Mouse (Mus musculus): ENCODE measurements at regions not wholly inside any gene's neighbourhood (a gene's known extent, or its start where the extent isn't known, plus 50 kb on each side); places are given as distances from the start of the nearest gene placed in this dataset.

DNA sequence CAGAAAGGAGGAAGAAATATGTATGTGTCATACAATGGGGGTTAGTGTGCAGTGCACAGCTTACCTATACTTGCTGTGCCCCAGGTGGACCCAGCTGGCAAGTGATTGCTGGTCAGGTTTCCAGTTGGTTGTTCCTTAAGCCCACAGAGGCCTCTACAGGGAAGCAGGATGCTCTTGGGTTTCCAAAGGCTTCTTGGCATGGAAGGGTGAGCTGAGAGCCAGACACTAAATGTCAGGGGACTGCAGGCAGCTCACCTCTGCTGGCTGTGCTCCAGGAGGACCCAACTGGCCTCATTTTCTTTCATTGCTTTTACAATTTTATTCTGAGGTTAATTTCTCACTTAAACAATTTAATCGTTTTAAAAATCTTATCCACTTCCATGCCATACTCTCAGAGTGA is 108.1 kb downstream of the Gm10184 start:
- Histone ChIP-seq H3K27me3 (ENCODE audit: control insufficient read depth, insufficient read depth, low read length) (no peaks in the 10 kb centered on the region), H3K27ac (ENCODE audit: control insufficient read depth, insufficient read depth, low read length) (no peak overlapping the region), H3K36me3 (ENCODE audit: control insufficient read depth, insufficient read depth, low read length) (no peaks in the 10 kb centered on the region), H3K4me1 (replicated peaks; ENCODE audit: control insufficient read depth, insufficient read depth, low read length) (no peaks in the 10 kb centered on the region), H3K4me3 (ENCODE audit: control insufficient read depth, insufficient read depth, low read length) (no peak overlapping the region)
- DNase-seq, result no peak
- TF ChIP-seq POLR2A (IDR thresholded peaks at IDR 0.05; ENCODE audit: control insufficient read depth, extremely low read depth, insufficient read depth, low read length, poor library complexity) (no peak), CTCF (IDR thresholded peaks at IDR 0.05; ENCODE audit: borderline replicate concordance, control insufficient read depth, extremely low read depth, insufficient read depth, low read length, poor library complexity) (no peak)
- 86% methylated on average over 1 of the region's 1 CpGs for WGBS

DNA sequence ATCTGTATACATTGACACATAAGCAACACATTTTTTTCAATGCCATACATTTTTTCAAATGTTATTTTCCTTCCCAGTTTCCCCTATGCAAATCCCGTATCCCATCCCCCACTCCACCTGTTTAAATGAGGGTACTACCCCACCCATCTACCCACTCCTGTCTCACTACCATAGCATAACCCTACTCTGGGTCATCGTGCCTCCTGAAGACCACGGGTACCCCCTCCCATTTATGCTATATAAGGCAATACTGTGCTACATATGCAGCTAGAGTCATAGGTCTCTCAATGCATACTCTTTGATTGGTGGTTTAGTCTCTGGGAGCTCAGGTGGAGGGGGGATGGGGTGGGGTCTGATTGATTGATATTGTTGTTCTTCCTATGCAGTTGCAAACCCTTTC is 132.7 kb downstream of the Gm10184 start:
- WGBS, result 90% methylated on average over 3 of the region's 3 CpGs

DNA sequence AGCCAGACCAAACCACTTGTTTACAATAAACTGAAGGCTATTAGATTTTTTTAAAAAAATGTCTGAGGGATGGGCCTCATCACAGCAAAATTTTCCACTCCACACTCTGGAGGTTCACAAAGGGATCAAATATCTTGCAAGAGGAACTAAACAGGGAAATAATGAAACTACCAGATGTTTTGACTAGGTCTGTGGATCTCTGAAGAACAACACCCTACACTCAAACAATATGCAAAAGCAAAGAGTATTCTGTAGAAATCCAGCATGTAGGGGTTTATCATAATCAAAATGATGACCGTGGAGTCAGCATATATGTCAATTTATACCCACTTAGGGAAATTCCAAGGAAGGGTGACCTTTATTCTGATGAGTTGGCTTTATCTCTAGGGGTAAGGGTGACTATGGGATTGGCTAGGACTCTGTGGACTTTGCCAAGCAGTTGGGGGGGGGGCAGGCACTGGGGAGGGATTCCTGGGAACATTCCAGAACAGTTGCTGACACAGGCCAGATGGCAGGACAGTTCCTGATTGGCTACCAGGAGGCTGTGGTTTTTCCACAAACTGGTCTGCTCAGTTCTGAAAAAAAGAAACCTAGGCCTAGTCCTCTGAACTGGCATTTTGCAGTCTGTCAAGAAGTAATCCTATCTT is 143.9 kb downstream of the Gm10184 start:
- H3K4me1 ChIP-seq (replicated peaks; ENCODE audit: control insufficient read depth, insufficient read depth, low read length), result no peaks in the 10 kb centered on the region
- no peaks in the 10 kb centered on the region for H3K36me3 ChIP-seq (ENCODE audit: control insufficient read depth, insufficient read depth, low read length)
- WGBS, result 84% methylated on average over 1 of the region's 1 CpGs
- DNase-seq, result no peak
- H3K27me3 ChIP-seq (ENCODE audit: control insufficient read depth, insufficient read depth, low read length), result no peaks in the 10 kb centered on the region
- TF ChIP-seq POLR2A (IDR thresholded peaks at IDR 0.05; ENCODE audit: control insufficient read depth, extremely low read depth, insufficient read depth, low read length, poor library complexity), result no peak
- H3K4me3 ChIP-seq (ENCODE audit: control insufficient read depth, insufficient read depth, low read length), result no peak overlapping the region
- H3K27ac ChIP-seq (ENCODE audit: control insufficient read depth, insufficient read depth, low read length), result no peak overlapping the region

More for the DNA sequence above, 132.7 kb downstream of the Gm10184 start:
- H3K4me1 ChIP-seq (replicated peaks; ENCODE audit: control insufficient read depth, insufficient read depth, low read length), result no peaks in the 10 kb centered on the region
- H3K4me3 ChIP-seq (ENCODE audit: control insufficient read depth, insufficient read depth, low read length), result no peak overlapping the region
- TF ChIP-seq POLR2A (IDR thresholded peaks at IDR 0.05; ENCODE audit: control insufficient read depth, extremely low read depth, insufficient read depth, low read length, poor library complexity), result no peak
- TF ChIP-seq CTCF (IDR thresholded peaks at IDR 0.05; ENCODE audit: borderline replicate concordance, control insufficient read depth, extremely low read depth, insufficient read depth, low read length, poor library complexity), result no peak
- no peaks in the 10 kb centered on the region for H3K27me3 ChIP-seq (ENCODE audit: control insufficient read depth, insufficient read depth, low read length)
- H3K36me3 ChIP-seq (ENCODE audit: control insufficient read depth, insufficient read depth, low read length), result no peaks in the 10 kb centered on the region
- no peak for DNase-seq
- H3K27ac ChIP-seq (ENCODE audit: control insufficient read depth, insufficient read depth, low read length), result no peak overlapping the region

DNA sequence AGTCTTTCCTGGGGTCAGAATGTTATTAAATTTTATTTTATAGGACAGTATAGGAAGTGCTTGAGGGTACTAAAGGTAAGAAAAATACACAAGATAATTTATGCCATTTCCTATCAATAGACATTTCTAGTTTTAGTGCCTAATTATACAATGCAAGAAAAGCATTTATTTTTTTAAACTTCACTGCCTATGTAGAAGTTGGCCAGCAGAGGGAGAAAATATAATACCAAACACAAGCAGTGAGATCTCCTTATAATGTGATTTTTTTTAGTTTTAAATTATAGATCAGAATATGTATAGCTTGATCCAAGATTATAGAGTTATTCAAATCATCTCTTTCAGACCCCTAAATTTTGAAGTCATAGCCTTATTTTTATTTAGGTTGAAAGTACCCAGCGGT is 172.8 kb downstream of the Gm10184 start:
- no peak overlapping the region for H3K4me3 ChIP-seq (ENCODE audit: control insufficient read depth, insufficient read depth, low read length)
- TF ChIP-seq POLR2A (IDR thresholded peaks at IDR 0.05; ENCODE audit: control insufficient read depth, extremely low read depth, insufficient read depth, low read length, poor library complexity) (no peak), CTCF (IDR thresholded peaks at IDR 0.05; ENCODE audit: borderline replicate concordance, control insufficient read depth, extremely low read depth, insufficient read depth, low read length, poor library complexity) (no peak)
- no peak for DNase-seq
- no peaks in the 10 kb centered on the region for H3K27me3 ChIP-seq (ENCODE audit: control insufficient read depth, insufficient read depth, low read length)
- H3K4me1 ChIP-seq (replicated peaks; ENCODE audit: control insufficient read depth, insufficient read depth, low read length), result no peaks in the 10 kb centered on the region
- H3K27ac ChIP-seq (ENCODE audit: control insufficient read depth, insufficient read depth, low read length), result no peak overlapping the region
- WGBS, result 93% methylated on average over 1 of the region's 1 CpGs
- no peaks in the 10 kb centered on the region for H3K36me3 ChIP-seq (ENCODE audit: control insufficient read depth, insufficient read depth, low read length)

DNA sequence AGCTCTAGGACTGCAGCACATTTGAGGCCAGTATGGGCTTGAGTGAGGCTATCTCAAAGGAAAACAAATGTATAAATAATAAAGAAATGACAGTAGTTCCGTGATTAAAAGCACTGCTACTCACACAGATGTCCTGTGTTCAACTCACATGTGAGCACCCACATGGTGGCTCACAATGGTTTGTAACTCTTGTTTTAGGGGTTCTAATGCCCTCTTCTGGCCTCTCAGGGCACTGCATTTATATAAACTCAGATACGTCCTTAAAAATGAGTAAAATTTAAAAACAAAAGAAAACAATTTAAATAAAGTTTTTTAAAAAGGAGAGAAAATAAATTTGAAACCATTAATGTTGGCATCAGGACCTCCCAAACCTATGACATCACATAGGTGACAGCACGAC is 184.7 kb downstream of the Gm10184 start:
- Histone ChIP-seq H3K4me1 (replicated peaks; ENCODE audit: control insufficient read depth, insufficient read depth, low read length) (no peaks in the 10 kb centered on the region), H3K36me3 (ENCODE audit: control insufficient read depth, insufficient read depth, low read length) (no peaks in the 10 kb centered on the region), H3K27ac (ENCODE audit: control insufficient read depth, insufficient read depth, low read length) (no peak overlapping the region), H3K4me3 (ENCODE audit: control insufficient read depth, insufficient read depth, low read length) (no peak overlapping the region), H3K27me3 (ENCODE audit: control insufficient read depth, insufficient read depth, low read length) (no peaks in the 10 kb centered on the region)
- DNase-seq, result no peak
- TF ChIP-seq CTCF (IDR thresholded peaks at IDR 0.05; ENCODE audit: borderline replicate concordance, control insufficient read depth, extremely low read depth, insufficient read depth, low read length, poor library complexity), result no peak
- no peak for TF ChIP-seq POLR2A (IDR thresholded peaks at IDR 0.05; ENCODE audit: control insufficient read depth, extremely low read depth, insufficient read depth, low read length, poor library complexity)
- WGBS, result 70% methylated on average over 3 of the region's 3 CpGs

DNA sequence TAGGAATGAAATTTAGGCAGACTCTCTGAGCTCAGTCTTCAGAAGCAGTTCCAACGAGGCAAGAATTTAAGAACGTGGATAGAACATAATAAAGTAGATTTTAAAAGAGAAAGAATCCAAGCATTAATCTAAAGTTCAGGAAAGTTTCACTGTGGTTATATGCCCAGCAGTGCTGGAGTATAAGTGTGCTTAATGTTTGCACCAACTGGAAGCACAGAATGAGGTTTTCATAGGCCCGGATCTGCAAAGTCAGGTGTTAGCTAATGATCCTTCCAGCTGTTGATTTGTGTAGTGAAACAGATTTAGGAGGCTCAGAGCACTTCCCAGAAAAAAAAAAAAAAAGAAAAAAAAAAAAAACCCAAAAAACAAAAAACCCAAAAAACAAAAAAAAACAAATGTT is 228.5 kb downstream of the Gm10184 start:
- Histone ChIP-seq H3K4me1 (replicated peaks; ENCODE audit: control insufficient read depth, insufficient read depth, low read length) (no peaks in the 10 kb centered on the region), H3K27ac (ENCODE audit: control insufficient read depth, insufficient read depth, low read length) (no peak overlapping the region), H3K27me3 (ENCODE audit: control insufficient read depth, insufficient read depth, low read length) (no peaks in the 10 kb centered on the region), H3K4me3 (ENCODE audit: control insufficient read depth, insufficient read depth, low read length) (no peak overlapping the region), H3K36me3 (ENCODE audit: control insufficient read depth, insufficient read depth, low read length) (no peaks in the 10 kb centered on the region)
- no peak for DNase-seq
- no peak for TF ChIP-seq POLR2A (IDR thresholded peaks at IDR 0.05; ENCODE audit: control insufficient read depth, extremely low read depth, insufficient read depth, low read length, poor library complexity)
- TF ChIP-seq CTCF (IDR thresholded peaks at IDR 0.05; ENCODE audit: borderline replicate concordance, control insufficient read depth, extremely low read depth, insufficient read depth, low read length, poor library complexity), result no peak
- WGBS, result 90% methylated on average over 3 of the region's 3 CpGs

DNA sequence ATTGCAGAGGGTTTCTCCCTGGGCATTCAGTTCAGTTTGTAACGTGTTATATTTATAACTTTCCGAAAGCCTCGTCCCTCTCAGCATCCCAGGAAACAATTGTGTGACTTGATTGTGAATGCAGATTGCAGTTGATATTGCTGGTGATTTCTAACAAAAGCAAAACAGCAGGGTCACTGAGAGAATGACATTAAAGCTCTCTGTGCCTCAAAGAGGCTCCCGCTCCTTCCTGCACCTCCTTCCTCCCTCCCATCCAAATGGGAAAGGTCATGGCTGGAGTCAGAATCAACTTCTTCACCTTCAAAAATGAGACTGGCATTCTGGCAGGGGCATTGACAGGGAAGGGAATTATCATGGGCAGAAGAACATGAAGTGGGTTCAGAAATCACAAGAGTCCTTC is 251.9 kb downstream of the Gm10184 start:
- H3K27me3 ChIP-seq (ENCODE audit: control insufficient read depth, insufficient read depth, low read length), result no peaks in the 10 kb centered on the region
- no peak for DNase-seq
- WGBS, result 90% methylated on average over 4 of the region's 4 CpGs

More for the DNA sequence above, 251.9 kb downstream of the Gm10184 start:
- no peak overlapping the region for H3K27ac ChIP-seq (ENCODE audit: control insufficient read depth, insufficient read depth, low read length)
- H3K4me3 ChIP-seq (ENCODE audit: control insufficient read depth, insufficient read depth, low read length), result no peak overlapping the region
- TF ChIP-seq CTCF (IDR thresholded peaks at IDR 0.05; ENCODE audit: borderline replicate concordance, control insufficient read depth, extremely low read depth, insufficient read depth, low read length, poor library complexity), result no peak
- no peak for TF ChIP-seq POLR2A (IDR thresholded peaks at IDR 0.05; ENCODE audit: control insufficient read depth, extremely low read depth, insufficient read depth, low read length, poor library complexity)
- no peaks in the 10 kb centered on the region for H3K4me1 ChIP-seq (replicated peaks; ENCODE audit: control insufficient read depth, insufficient read depth, low read length)
- H3K36me3 ChIP-seq (ENCODE audit: control insufficient read depth, insufficient read depth, low read length), result no peaks in the 10 kb centered on the region
